Mouse (Mus musculus): ENCODE measurements at regions not wholly inside any gene's neighbourhood (a gene's known extent, or its start where the extent isn't known, plus 50 kb on each side); places are given as distances from the start of the nearest gene placed in this dataset.
A peak's percentile ranks its signal among the peaks of the same experiment; 100 is the strongest.

DNA sequence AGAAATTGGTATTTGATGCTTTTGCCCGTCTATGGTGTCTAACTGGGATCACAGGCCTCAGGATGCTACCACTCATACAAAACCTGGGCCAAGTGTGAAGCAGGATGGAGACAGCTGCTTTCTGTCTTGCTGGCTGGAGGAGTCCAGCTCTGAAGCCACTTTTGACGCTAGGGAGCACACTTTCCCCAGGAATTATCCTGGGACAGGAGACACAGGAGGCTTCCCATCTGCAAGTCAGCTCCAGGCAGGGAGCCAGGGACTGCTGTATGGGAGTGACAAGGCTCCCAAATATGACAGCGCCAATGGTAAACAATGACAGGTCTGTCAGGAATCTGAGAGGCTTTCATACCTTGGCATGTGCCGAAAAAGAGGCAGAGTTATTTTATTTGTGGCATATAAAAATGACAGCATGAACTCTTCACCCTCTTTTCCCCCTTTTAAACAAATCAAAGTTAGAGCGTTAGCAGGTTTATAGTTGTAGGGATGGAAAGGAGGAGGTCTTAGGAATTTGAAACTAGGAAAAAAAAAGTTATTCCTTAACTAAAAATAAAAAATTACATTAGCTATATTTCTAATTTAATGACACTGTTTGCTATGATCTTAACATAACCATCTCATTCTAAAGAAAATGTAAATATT lies 938.9 kb upstream of the Slc10a2 start:
- 28% methylated on average over 5 of the region's 5 CpGs for WGBS
- Histone ChIP-seq H3K4me1 (ENCODE audit: control insufficient read depth, insufficient read depth, low read length) (no peaks in the 10 kb centered on the region), H3K4me3 (ENCODE audit: insufficient read depth, low read depth, low read length) (no peak overlapping the region), H3K27ac (ENCODE audit: insufficient read depth, low read depth, low read length) (no peak overlapping the region)
- 0 out of 2 replicates have a peak, but pooled peaks have one; percentile 12 for TF ChIP-seq CTCF (IDR thresholded peaks at IDR 0.05; ENCODE audit: insufficient read depth, low read depth, low read length)
- TF ChIP-seq POLR2A (IDR thresholded peaks at IDR 0.05; ENCODE audit: insufficient read depth, low read depth, low read length), result no peak

GRCm38 (mm10) chr8:6012206-6012605 lies 907.1 kb upstream of the Slc10a2 start:
- Histone ChIP-seq H3K4me3 (ENCODE audit: insufficient read depth, low read depth, low read length) (no peak overlapping the region), H3K4me1 (ENCODE audit: control insufficient read depth, insufficient read depth, low read length) (no peaks in the 10 kb centered on the region), H3K27ac (ENCODE audit: insufficient read depth, low read depth, low read length) (no peak overlapping the region)
- WGBS, result 81% methylated on average over 2 of the region's 2 CpGs
- TF ChIP-seq POLR2A (IDR thresholded peaks at IDR 0.05; ENCODE audit: insufficient read depth, low read depth, low read length) (no peak), CTCF (IDR thresholded peaks at IDR 0.05; ENCODE audit: insufficient read depth, low read depth, low read length) (no peak)

DNA sequence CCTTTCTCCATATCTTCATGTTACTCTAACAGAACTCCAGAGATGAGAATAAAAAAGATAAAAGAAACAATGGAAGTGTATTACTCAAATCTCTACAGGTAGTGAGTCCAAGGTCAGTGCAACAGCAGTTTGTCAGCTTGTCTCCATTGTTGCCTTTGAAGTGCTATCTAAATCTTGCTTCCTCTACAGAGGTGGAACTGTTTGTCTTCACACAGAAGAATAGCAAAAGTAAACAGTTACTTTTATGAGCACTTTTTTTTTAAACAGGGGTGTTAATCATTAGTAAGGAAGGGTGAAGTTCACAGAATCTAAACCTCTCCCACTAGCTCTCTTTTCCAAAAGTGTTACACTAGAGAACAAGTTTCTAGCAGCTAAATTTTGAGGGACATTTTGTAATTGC lies 906.0 kb upstream of the Slc10a2 start:
- TF ChIP-seq POLR2A (IDR thresholded peaks at IDR 0.05; ENCODE audit: insufficient read depth, low read depth, low read length) (no peak), CTCF (IDR thresholded peaks at IDR 0.05; ENCODE audit: insufficient read depth, low read depth, low read length) (no peak)
- no peak overlapping the region for H3K27ac ChIP-seq (ENCODE audit: insufficient read depth, low read depth, low read length)
- no peaks in the 10 kb centered on the region for H3K4me1 ChIP-seq (ENCODE audit: control insufficient read depth, insufficient read depth, low read length)
- H3K4me3 ChIP-seq (ENCODE audit: insufficient read depth, low read depth, low read length), result no peak overlapping the region

DNA sequence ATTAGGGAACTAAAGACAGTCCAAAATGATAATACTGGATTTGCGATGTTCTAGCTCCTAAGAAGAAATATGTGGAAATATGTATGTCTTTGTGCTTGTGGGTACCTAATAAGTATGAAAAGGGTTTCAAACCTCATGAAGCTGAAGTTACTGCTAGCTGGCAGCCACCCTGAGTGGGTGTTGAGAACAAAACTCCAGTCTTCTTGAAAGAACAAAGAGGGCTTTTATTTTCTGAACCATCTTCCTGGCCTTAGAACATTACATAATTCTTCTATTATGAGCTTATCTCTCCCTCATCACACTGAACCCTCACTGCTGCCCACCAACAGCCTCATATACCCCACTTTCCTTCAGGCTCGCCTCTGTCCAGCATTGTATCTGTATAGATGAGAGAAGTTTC lies 905.6 kb upstream of the Slc10a2 start:
- 76% methylated on average over 2 of the region's 2 CpGs for WGBS
- Histone ChIP-seq H3K4me3 (ENCODE audit: insufficient read depth, low read depth, low read length) (no peak overlapping the region), H3K27ac (ENCODE audit: insufficient read depth, low read depth, low read length) (no peak overlapping the region), H3K4me1 (ENCODE audit: control insufficient read depth, insufficient read depth, low read length) (no peaks in the 10 kb centered on the region)
- TF ChIP-seq POLR2A (IDR thresholded peaks at IDR 0.05; ENCODE audit: insufficient read depth, low read depth, low read length) (no peak), CTCF (IDR thresholded peaks at IDR 0.05; ENCODE audit: insufficient read depth, low read depth, low read length) (no peak)

DNA sequence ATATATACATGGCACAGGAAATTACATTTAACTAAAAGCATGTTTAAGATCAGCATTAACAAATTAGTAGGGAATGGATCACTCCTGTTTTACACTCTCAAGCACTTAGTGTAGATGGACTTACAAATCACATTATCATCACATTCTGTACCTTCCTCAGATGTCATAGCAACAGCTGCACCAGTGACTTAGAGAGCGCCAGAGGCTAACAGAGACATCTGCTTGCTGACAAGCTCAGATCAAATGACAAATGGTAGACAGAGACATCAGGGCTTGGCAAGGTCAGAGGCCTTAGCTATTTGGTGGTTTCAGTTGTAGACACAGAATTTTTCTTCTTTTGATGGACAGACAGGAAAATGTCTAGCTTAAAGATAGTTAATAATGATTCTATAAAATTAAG lies 897.5 kb upstream of the Slc10a2 start:
- Histone ChIP-seq H3K27ac (ENCODE audit: insufficient read depth, low read depth, low read length) (no peak overlapping the region), H3K4me1 (ENCODE audit: control insufficient read depth, insufficient read depth, low read length) (no peaks in the 10 kb centered on the region), H3K4me3 (ENCODE audit: insufficient read depth, low read depth, low read length) (no peak overlapping the region)
- WGBS, result 93% methylated on average over 1 of the region's 1 CpGs
- TF ChIP-seq POLR2A (IDR thresholded peaks at IDR 0.05; ENCODE audit: insufficient read depth, low read depth, low read length), result no peak
- no peak for TF ChIP-seq CTCF (IDR thresholded peaks at IDR 0.05; ENCODE audit: insufficient read depth, low read depth, low read length)

- WGBS, result 65% methylated on average over 6 of the region's 6 CpGs
- no peak overlapping the region for H3K27ac ChIP-seq (ENCODE audit: insufficient read depth, low read depth, low read length)
- H3K4me3 ChIP-seq (ENCODE audit: insufficient read depth, low read depth, low read length), result no peak overlapping the region
- H3K4me1 ChIP-seq (ENCODE audit: control insufficient read depth, insufficient read depth, low read length), result no peaks in the 10 kb centered on the region
- TF ChIP-seq CTCF (IDR thresholded peaks at IDR 0.05; ENCODE audit: insufficient read depth, low read depth, low read length) (no peak), POLR2A (IDR thresholded peaks at IDR 0.05; ENCODE audit: insufficient read depth, low read depth, low read length) (no peak)
Measured at GRCm38 (mm10) chr8:5994846-5995245, 889.7 kb upstream of the Slc10a2 start.

- WGBS, result 74% methylated on average over 6 of the region's 6 CpGs
- Histone ChIP-seq H3K4me1 (ENCODE audit: control insufficient read depth, insufficient read depth, low read length) (no peaks in the 10 kb centered on the region), H3K4me3 (ENCODE audit: insufficient read depth, low read depth, low read length) (no peak overlapping the region), H3K27ac (ENCODE audit: insufficient read depth, low read depth, low read length) (no peak overlapping the region)
- TF ChIP-seq POLR2A (IDR thresholded peaks at IDR 0.05; ENCODE audit: insufficient read depth, low read depth, low read length) (no peak), CTCF (IDR thresholded peaks at IDR 0.05; ENCODE audit: insufficient read depth, low read depth, low read length) (no peak)
Measured at GRCm38 (mm10) chr8:5965403-5966015, 860.4 kb upstream of the Slc10a2 start.

DNA sequence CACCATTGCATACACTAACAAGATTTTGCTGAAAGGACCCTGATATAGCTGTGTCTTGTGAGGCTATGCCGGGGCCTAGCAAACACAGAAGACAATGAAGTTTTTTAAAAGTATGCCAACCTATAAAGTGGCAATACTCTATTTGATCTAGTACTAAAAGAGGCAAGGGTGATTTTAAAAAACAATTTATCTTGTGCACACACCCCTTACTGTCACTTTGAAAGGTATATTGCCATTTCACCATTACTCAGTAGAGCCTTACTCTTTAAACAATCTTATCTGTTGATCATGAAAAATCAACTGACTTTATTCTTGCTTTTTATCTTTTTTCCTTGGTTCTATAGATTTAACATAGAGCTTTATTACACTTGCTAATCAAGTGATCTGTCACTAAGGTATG lies 859.1 kb upstream of the Slc10a2 start:
- no peak for TF ChIP-seq CTCF (IDR thresholded peaks at IDR 0.05; ENCODE audit: insufficient read depth, low read depth, low read length)
- TF ChIP-seq POLR2A (IDR thresholded peaks at IDR 0.05; ENCODE audit: insufficient read depth, low read depth, low read length), result no peak
- WGBS, result 93% methylated on average over 1 of the region's 1 CpGs
- Histone ChIP-seq H3K4me3 (ENCODE audit: insufficient read depth, low read depth, low read length) (no peak overlapping the region), H3K4me1 (ENCODE audit: control insufficient read depth, insufficient read depth, low read length) (no peaks in the 10 kb centered on the region), H3K27ac (ENCODE audit: insufficient read depth, low read depth, low read length) (no peak overlapping the region)

GRCm38 (mm10) chr8:5938057-5938456 lies 832.9 kb upstream of the Slc10a2 start:
- WGBS, result 81% methylated on average over 3 of the region's 3 CpGs
- TF ChIP-seq CTCF (IDR thresholded peaks at IDR 0.05; ENCODE audit: insufficient read depth, low read depth, low read length), result no peak
- no peak for TF ChIP-seq POLR2A (IDR thresholded peaks at IDR 0.05; ENCODE audit: insufficient read depth, low read depth, low read length)
- H3K27ac ChIP-seq (ENCODE audit: insufficient read depth, low read depth, low read length), result no peak overlapping the region

More at GRCm38 (mm10) chr8:5938057-5938456, 832.9 kb upstream of the Slc10a2 start:
- Histone ChIP-seq H3K4me3 (ENCODE audit: insufficient read depth, low read depth, low read length) (no peak overlapping the region), H3K4me1 (ENCODE audit: control insufficient read depth, insufficient read depth, low read length) (no peaks in the 10 kb centered on the region)

Data from olfactory bulb, adult 2 months (tissue).